Mouse (Mus musculus) induced T-regulatory cell, adult 2 months (primary cell): ENCODE results near the gene Olfr1360.

ENCODE experiments used
- DNase-seq: peaks from one replicate; pipeline ENCODE4 v3.0.0-alpha.2; 2012; ENCODE audit warnings: low read depth

Olfr1360 gene

DNA sequence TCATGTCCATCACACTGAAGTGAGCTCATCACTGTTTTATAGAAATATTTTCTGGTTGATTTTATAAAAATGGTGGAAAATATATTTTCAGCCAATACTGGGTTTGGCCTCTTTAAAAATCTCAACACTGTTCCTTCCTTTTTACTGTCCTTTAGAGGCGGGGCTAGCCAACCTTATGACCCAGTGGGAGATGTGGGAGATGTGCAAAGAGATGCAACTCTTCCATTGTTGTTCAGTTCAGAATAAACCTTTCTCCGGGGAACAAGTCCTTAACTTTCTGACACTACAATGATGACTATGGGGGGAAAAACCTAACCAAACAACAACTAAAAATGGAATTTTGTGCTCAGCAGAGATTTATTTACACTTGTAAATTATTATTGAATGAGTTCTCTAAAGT lies at the start of gene Olfr1360:
Gene Olfr1360 (minus strand): TSS at position 101 of the 400 bp plus-strand sequence.
- DNase-seq = no peak

DNA sequence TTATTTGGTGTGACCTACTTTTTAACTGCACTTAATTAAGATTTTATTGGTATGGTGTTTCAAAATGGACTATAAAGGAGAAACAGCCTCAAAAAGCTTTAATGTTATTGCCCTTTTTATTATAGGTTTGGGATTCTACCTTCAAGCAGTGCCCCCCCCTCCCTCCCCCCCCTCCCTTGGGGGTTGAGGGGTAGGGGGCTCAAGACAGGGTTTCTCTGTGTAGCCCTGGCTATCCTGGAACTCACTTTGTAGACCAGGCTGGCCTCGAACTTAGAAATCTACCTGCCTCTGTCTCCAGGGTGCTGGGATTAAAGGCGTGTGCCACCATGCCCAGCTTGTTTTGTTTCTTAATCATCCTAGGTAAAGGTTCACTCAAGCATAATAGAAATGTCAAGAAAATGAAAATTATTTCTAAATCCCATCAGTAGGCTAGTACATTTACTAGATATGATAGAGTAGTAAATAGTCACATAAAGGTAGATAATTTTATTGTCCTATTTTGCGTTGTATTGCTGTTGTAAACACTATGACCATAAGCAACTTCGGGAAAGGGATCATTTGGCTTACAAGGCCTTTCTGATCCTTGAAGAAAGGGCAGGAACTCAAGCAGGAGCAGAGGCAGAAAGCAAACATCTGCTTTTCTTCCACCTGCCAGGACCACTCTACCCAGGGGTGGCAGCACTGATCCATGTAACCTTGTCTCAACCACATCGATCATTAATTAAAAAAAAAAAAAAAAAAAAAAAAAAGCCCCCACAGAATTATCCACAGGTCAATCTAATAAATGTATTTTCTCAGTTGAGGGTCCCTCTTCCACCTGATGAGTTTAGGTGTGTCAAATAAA lies 46.0 kb upstream of the Olfr1360 start:
- DNase-seq = no peak

DNA sequence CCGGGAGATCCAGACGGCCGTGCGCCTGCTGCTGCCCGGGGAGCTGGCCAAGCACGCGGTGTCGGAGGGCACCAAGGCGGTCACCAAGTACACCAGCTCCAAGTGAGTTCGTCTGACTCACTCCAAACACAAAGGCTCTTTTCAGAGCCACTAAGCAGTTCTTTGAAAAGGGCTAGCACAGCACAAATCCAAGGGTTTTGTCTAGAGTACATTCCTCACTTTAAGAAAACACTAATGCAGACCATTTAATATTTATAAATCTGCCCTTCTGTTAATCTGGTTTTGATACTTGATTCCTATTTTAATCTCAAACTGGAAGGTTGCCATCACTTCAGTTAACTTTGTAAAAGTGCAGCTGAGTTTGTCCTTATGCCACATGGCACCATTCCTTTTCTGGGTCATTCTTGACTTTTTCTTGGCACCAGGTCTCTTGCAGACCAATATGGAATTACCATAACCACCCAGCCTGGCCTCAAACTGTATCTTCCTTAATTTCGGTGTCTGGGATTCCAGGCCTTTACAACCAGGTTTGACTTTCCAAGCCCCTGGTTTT lies 45.2 kb upstream of the Olfr1360 start:
- DNase-seq = peak; percentile 50

DNA sequence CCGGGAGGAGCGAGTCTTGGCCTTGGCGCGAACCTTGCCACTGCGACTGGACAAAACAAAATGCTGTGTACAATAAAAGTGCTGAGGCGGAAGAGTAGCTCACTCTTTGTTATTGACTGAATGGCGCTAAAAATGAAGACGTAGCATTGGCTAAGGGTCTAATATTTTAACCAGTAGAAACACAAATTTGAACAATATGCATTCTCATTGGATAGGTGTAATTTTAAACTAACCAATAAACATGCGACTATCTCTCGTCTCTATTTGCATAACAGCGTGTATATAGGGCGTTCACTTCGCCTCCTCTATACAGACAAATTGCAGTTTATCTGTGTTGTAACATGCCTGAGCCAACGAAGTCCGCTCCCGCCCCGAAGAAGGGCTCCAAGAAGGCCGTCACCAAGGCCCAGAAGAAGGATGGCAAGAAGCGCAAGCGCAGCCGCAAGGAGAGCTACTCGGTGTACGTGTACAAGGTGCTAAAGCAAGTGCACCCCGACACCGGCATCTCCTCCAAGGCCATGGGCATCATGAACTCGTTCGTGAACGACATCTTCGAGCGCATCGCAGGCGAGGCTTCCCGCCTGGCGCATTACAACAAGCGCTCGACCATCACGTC lies 44.7 kb upstream of the Olfr1360 start, which contains the start of gene Hist1h2bm:
Gene Hist1h2bm (plus strand): TSS at position 288 of the 616 bp plus-strand sequence.
- peak; percentile 94 for DNase-seq

DNA sequence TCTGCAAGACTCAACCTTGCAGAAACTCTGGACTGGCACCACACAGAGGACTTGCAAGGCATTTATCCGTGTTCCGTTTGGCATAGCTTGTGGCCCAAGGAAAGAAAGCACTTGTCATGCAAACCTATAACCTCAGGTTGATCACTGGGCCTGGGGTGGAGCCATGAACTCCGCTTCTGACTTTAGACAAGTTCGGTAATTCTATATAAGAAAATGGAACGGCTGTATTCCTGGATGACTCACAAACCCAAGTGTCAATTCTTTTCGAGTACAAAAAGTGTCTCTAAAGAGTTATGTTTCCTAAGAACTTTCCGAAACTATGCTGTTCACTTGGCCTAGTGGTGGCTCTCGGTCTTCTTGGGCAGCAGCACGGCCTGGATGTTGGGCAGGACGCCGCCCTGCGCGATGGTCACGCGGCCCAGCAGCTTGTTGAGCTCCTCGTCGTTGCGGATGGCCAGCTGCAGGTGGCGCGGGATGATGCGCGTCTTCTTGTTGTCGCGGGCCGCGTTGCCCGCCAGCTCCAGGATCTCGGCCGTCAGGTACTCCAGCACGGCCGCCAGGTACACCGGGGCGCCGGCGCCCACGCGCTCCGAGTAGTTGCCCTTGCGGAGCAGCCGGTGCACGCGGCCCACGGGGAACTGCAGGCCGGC lies 44.0 kb upstream of the Olfr1360 start:
- DNase-seq = peak; percentile 64

DNA sequence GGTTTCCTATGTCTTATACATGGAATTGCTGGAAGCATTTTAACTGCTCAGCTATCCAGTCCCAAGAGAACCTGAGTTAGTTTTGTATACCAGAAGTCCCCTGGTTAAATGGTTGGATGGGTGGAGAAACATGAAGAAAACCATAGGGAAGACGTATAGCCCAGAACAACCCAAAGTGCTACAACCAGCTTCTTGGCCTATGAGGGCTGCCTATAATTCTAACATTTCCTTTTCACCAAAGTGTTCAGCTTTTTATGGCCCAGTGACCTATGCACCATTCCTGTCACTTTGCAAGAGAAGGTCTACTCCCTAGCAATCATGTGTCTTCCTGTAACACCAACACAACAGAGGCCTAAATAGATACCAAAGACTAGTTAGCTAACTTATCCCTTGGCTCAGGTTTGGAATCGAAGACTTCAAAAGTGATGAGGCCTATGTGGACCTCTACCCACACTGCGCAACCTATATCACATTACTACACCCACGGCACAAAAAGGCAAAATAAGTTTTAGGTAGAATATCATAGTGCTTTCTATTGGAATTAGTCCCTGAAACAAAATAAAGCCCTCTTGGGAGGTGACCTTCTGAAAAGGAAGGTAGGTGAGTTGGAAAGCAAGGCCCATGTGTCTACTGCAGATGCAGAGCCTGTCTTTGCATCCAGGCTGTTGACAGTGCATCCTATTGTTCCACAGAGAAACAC lies 41.3 kb upstream of the Olfr1360 start:
- DNase-seq = peak; percentile 44

DNA sequence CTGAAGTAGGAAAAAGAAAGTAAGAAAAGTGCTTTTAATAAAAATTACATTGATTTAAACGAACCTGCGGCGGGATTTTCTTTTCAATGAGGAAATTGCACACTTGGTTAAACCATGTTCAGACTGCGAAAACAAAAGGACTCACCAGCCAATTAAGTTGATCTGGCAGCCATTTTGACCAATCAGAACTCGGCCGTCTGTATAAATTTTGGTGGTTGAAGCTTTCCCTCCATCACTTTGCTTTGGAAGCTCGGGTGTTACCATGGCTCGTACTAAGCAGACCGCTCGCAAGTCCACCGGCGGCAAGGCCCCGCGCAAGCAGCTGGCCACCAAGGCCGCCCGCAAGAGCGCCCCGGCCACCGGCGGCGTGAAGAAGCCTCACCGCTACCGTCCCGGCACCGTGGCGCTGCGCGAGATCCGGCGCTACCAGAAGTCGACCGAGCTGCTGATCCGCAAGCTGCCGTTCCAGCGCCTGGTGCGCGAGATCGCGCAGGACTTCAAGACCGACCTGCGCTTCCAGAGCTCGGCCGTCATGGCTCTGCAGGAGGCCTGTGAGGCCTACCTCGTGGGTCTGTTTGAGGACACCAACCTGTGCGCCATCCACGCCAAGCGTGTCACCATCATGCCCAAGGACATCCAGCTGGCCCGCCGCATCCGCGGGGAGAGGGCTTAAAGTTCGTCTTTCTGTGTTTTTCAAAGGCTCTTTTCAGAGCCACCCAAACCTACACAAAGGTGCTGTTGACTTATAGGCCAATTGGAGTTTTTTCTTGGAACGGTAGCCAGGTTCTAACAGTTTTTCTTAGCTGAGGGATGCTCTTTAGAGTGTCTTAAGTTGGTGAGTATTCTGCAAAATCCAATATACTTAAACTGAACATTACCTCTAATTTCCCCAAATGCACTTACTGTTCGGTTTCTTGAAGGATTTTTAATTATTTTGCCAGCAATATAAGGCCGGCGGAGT lies 40.5 kb upstream of the Olfr1360 start, which contains the start of gene Hist1h3h:
Gene Hist1h3h (plus strand): TSS at position 263 of the 961 bp plus-strand sequence.
- DNase-seq = peak; percentile 95

DNA sequence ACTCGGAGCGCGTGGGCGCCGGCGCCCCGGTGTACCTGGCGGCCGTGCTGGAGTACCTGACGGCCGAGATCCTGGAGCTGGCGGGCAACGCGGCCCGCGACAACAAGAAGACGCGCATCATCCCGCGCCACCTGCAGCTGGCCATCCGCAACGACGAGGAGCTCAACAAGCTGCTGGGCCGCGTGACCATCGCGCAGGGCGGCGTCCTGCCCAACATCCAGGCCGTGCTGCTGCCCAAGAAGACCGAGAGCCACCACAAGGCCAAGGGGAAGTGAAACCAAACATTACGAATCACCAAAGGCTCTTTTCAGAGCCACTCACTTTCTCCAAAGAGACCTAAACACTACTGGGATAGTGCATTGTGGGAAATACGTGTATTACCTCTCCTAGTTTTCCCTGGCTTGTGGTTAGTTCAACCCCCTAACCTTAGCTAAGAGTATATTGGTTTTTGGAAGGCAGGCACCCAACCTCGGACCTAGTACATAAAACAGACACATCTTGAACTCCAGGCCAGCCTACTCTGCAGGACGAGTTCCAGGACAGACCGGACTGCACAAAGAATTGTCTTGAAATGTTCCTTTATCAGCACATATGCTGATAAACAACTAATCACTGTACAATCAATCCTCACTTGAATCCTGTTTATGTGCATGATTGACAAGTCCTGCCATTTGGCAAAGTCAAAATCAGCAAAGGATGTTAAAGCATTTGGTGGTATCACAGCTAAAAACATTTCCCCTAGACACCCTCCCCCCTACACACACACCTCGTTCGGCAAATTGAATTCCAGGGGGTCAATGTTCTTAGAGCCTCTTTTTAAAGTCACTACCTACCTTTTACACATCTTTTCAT lies 39.6 kb upstream of the Olfr1360 start:
- peak; percentile 78 for DNase-seq

DNA sequence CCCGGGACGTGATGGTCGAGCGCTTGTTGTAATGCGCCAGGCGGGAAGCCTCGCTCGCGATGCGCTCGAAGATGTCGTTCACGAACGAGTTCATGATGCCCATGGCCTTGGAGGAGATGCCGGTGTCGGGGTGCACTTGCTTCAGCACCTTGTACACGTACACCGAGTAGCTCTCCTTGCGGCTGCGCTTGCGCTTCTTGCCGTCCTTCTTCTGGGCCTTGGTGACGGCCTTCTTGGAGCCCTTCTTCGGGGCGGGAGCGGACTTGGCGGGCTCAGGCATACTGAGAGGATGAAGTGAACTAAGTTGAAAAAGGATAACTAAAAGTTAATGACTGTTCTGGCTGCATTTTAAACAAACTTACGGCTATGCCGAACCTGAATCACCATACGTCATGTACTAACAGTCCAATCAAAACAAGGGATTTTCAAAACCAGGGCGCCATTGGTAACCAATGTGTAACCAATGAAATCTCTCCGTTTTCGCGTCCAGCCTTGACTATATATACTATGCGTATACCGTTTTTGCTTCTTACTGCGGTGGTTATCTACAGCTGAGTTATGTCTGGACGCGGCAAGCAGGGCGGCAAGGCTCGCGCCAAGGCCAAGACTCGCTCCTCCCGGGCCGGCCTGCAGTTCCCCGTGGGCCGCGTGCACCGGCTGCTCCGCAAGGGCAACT lies 38.8 kb upstream of the Olfr1360 start, which contains the start of the genes Hist1h2bl and Hist1h2ai:
Gene Hist1h2bl (minus strand): TSS at position 280 of the 676 bp plus-strand sequence.
Gene Hist1h2ai (plus strand): TSS at position 559 of the 676 bp plus-strand sequence.
- peak; percentile 95 for DNase-seq

DNA sequence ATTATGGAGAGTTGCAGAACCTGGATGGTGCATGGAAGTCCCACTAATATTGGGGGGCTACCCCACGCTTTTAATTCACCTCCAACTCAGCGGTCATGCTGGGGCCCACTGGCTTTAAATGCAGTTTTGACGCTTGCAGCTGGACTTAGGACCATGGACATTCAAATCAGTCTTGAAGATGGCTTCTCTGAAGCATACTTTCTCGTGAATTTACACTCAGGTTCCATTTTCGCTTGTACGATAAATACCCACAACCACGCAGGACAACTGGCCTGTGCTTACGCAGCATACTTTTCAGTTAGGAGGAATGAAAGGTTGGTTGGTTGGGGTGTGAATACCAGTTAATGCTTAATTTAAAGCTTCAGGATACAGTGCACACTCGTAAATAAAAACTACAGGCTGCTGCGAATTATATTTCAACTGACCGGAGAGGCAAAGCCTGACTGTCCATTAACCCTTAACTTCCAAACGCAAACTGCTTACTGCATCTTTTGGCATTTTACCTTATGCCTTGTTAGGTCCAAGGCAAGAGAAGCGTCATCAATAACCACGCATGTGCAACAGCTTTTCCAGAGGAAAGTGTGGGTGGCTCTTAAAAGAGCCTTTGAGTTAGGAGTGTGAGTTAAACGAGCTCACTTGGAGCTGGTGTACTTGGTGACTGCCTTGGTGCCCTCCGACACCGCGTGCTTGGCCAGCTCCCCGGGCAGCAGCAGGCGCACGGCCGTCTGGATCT lies 38.1 kb upstream of the Olfr1360 start:
- peak; percentile 73 for DNase-seq

DNA sequence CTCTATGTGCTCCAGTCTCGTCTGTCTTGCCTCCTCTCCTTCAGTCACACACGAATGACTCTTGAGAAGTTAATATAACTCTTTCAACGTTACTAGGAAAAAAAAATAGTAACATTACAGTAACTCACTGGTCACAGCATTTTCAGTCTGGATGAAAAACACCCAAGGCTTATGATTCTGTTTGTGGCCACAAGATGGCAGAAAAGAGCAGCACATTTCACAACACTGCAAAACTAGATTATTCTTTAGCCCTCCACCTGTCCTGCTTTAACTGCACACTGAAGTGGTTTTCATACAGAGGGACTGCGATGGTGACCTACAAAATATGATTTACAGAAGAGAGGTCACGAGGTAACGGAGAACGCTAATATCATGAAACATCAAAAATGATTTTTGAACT lies 37.5 kb upstream of the Olfr1360 start:
- peak; percentile 90 for DNase-seq

DNA sequence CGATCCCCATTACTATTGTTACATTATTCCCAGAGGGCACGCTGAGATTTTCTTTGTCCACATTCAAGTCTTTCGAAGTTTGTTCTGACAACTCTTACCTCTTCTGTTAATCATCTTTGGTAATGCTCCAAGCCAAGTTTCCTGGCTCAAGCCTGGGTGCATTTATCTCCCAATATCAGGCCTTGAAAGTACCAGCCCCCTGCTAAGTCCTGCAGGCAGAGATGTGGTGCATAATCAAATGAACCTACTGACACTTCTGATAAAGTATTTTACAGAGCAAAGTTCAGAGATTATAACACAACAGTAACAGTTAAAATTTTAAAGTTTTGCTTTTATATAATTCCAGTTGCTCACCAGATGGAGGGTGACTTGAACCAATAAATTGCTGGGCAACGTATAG lies 34.5 kb upstream of the Olfr1360 start:
- no peak for DNase-seq

DNA sequence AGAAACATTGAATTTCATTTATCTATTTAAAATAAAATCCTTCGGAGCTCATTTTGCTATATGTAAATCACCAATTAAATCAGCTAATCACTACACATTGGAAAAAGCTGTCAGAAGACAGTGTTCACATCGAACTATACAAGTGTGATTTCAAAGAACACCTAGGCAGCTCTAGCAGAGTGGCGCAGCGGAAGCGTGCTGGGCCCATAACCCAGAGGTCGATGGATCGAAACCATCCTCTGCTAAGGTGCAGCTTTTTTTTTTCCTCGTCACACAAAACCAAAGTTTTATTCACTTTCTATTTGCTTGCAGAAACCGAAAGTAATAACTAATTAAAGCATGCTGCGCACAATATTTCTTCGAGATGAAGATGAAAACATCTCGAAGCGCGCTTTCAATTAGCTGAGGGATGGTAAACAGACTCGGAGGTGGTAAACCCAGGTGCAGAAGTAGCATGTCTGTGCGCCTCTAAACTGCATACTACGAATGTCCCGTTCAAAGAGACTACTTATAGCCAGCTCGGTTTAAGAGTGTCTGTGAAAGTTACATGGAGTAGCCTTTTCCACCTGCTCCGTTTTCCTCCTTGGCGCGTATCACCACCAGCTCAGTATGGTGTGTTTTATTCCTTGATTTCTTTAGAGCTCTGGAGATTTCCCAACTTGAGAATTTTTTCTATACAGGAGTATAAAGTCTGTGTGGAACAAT lies 33.8 kb upstream of the Olfr1360 start:
- peak; percentile 93 for DNase-seq

DNA sequence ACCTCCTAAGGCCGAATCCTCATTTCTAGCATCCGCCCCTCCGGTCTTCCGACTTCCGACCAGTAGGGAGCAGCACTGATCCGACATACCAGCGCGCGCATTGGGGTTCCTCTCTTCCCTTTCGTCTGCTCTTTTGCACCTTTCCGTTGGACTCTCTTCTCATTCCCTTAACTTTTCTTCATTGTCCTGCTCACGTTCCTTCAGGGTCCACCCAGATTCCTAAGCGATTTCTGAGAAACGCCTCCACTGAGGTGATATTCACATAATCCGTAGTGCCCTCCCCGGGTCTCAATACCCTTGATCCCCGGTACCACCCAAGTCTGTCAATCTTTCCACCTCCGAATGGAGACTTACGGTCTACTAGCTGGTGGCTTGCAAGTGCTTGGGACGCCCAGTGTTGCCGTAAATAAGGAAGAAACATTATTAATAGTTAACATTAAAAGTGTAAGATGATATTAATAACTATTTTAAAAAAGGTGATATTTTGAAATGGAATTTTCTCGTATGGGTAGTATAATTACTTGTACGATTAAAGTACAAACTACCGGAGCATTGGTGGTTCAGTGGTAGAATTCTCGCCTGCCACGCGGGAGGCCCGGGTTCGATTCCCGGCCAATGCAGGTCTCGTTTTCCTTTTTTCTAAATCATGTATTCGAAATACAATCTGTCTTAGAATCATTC lies 33.0 kb upstream of the Olfr1360 start:
- peak; percentile 94 for DNase-seq

DNA sequence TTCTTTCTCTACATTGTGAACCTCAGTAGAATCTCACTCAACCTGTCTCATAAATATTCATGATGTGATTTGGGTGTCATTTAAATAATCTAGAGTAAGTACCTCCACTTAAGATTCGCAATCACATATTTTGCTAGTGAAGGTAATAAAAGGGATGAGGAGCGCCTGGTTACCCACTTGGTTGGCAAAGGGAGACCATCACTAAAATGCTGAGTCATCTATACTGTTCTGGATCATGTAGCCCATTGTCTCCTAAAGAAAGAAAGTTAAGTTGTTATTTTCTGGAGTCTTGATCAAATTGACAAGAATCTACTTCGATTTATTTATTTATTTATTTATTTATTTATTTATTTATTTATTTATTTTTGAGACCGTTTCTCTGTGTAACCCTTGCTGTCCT lies 29.5 kb upstream of the Olfr1360 start:
- no peak for DNase-seq

DNA sequence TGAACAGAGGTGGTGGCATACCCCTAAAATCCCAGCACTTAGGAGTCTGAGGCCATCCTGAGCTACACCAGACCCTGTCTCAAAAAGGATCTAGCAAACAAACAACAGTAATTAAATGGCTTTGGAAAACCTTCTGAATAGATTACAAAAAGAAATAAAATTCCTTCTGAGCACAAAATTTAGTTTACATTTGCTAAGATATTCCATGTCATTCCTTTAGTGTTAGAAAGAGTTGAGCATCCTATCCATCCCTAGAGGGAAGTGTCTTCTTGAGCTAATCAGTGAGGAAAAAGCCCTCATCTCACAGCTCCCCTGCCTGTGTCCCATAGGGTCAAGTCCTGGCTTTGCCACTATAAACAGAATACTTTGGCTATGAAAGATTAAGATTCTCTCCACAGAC lies 20.6 kb upstream of the Olfr1360 start, which contains the start of gene Olfr1359:
Gene Olfr1359 (plus strand): TSS at position 301 of the 400 bp plus-strand sequence.
- no peak for DNase-seq

DNA sequence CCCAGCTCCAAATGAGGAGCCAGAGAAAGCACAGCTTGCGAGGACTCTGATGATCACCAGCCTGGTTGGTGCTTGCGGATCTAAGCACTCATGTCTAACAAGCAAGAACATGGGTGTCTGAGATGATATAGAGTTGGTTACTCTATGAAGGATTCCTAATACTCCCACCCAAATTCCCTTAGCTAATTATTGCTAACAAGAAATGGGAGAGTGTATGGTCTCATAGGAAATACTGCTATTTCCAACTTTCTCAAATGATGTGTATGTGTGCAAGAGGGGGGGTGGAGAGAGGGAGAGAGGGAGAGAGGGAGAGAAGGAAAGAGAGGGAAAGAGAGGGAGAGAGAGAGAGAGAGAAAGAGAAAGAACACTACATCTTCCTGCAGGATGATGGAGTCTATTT lies 13.9 kb downstream of the Olfr1360 start, which contains the start of gene Olfr1361:
Gene Olfr1361 (minus strand): TSS at position 101 of the 400 bp plus-strand sequence.
- no peak for DNase-seq
